Mouse (Mus musculus) midbrain, embryonic 11.5 days (tissue): Measurements from ENCODE around the gene Hsp90ab1. TPM values are rescaled to one million over a fixed set of nuclear protein-coding genes. Genes with fewer than 3 reads are reported as not detected.

ENCODE experiments used
- ATAC-seq: fragments of 200-750 bp; cut with Nextera tagmentation; 2 replicates; pipeline ENCODE4 v1.8.0; 2017; ENCODE audit warnings: moderate TSS enrichment, moderate library complexity; ENCODE audit not compliant: low FRiP score
- DNase-seq: peaks from one replicate; pipeline ENCODE4 v3.0.0; 2015; ENCODE audit warnings: low spot score; ENCODE audit errors: missing footprints
- H3K27ac ChIP-seq: fragments of 300-500 bp; sonication (generic); 2 replicates; pipeline ENCODE4 v1.5.1; 2014; ENCODE audit warnings: low read depth, low read length
- H3K27me3 ChIP-seq: fragments of 300-500 bp; sonication (generic); 2 replicates; pipeline ENCODE4 v1.6.1; 2014; ENCODE audit warnings: mild to moderate bottlenecking, low read length, moderate library complexity, mixed read lengths; ENCODE audit not compliant: control insufficient read depth, insufficient read depth
- H3K36me3 ChIP-seq: fragments of 300-500 bp; sonication (generic); 2 replicates; pipeline ENCODE4 v1.6.1; 2014; ENCODE audit warnings: mild to moderate bottlenecking, low read length, moderate library complexity, mixed read lengths; ENCODE audit not compliant: control insufficient read depth, insufficient read depth
- H3K4me1 ChIP-seq: fragments of 300-500 bp; sonication (generic); 2 replicates; pipeline ENCODE4 v1.6.1; 2014; ENCODE audit warnings: low read length; ENCODE audit not compliant: control insufficient read depth, insufficient read depth
- H3K4me2 ChIP-seq: fragments of 300-500 bp; sonication (generic); 2 replicates; pipeline ENCODE4 v1.6.1; 2014; ENCODE audit warnings: mild to moderate bottlenecking, moderate library complexity
- H3K4me3 ChIP-seq: fragments of 300-500 bp; sonication (generic); 2 replicates; pipeline ENCODE4 v1.5.1; 2014; ENCODE audit warnings: low read depth, low read length
- H3K9ac ChIP-seq: fragments of 300-500 bp; sonication (generic); 2 replicates; pipeline ENCODE4 v1.6.1; 2014; ENCODE audit warnings: low read length
- H3K9me3 ChIP-seq: fragments of 300-500 bp; sonication (generic); 2 replicates; pipeline ENCODE4 v1.6.1; 2016; ENCODE audit warnings: low read length; ENCODE audit not compliant: control insufficient read depth
- WGBS: fragments of 180-500 bp; shearing (Covaris S2); extraction: QIAGEN DNeasy Blood & Tissue Kit; methylation state at CpG from one replicate; pipeline ENCODE4 v1.1.7; 2014; 5-methylcytosine and 5-hydroxymethylcytosine counted together
- polyA plus RNA-seq: library from polyadenylated mRNA; unstranded; fragments of >200 nt; fragmentation: Nextera tagmentation; extraction: Ambion mirVana; gene quantifications from 2 replicates; pipeline ENCODE4 v1.2.1, GENCODE M21; 2014

Hsp90ab1 gene
- polyA plus RNA-seq: 1,614 and 1,690 TPM in 2 replicates

DNA sequence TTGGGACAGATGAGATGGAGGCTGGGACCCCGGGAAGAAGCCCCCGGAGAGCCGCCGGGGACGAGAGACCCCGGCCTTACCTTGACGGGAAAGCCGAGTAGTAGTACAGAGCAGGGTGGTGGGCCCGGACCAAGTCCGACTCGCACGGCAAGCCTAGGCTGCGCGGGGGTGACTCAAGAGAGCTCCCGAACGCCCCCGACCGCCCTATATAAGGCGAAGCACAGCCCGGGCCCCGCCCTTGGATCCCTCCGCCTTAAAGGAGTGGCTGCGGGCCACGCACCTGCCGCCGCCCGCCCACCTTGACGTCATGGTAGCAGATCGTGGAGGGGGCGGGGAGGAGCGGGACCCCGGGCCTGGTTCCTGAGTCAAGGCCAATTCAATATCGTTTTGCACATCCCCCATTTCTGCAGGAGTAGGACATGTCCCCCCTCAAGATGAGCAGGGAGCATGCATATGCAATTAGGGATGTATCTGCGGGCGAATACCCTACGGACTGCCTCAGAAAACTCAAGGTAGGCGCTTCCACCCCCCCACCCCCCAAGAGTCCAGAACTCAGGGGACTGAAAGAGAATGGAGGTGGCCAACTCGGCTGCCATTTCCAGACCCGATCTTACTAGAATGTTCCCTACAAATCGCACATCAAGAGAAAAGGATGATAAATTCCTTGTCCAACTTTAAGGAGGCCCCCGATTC, at the start of gene Hsp90ab1:
Gene Hsp90ab1, minus strand, starts transcription at position 185 of the 693 bp plus-strand sequence.
- DNase-seq (peak; percentile 100), ATAC-seq (peak; percentile 84)
- H3K27ac ChIP-seq: peak within 1 kb of the TSS; percentile 92
- H3K9me3 ChIP-seq: no peaks in the 10 kb centered on the region
- WGBS: under 1% methylated on average over 41 of the region's 41 CpGs
- peak within 1 kb of the TSS; percentile 78 for H3K4me2 ChIP-seq
- H3K9ac ChIP-seq: peak within 1 kb of the TSS; percentile 99
- H3K27me3 ChIP-seq: no peaks in the 10 kb centered on the region
- H3K36me3 ChIP-seq: peaks cover 32% of the 10 kb centered on the region
- peak within 1 kb of the TSS; percentile 99 for H3K4me3 ChIP-seq
- H3K4me1 ChIP-seq: peaks cover 13% of the 10 kb centered on the region

DNA sequence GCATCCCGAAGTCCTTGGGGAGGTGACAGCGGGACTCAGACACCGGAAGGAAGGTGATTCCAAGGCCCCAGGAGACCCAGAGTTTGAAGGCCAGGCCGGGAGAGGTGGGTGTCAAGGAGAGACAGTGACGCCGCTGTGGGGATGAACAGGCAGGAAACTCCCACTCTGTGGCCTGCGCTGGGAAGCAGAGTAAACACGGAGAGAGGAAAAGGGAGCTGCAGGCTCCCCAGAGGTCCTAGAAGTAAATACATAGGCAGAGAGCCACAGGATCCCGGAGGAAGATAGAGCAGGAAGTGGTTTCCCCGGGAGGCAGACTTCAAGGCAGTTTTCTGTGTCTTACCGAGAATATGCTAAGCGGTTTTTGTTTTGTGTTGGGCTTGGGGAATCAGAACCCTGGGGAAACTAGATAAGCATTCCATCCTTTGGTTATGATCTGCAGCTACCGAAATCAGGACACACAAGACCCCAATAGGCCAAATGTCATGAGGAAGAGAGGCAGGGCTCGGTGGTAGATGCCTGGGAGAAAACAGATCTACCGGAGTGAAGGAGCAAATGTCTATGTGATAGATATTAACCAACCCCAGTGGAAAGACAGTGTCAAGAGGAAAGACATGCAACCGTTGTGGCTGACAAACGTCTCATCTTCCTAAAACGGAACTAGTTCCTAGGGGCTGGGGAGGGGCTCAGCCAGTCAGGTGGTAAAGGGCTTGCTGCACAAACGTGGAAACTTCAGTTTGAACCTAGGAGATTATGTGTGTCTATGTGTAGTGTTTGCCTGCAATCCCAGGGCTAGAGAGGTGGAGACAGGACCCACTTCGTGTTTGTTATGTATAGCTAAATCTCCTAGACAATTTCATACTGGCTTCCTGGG, 46.5 kb upstream of the Hsp90ab1 start:
- H3K4me2 ChIP-seq: peak overlapping the region; percentile 22
- H3K27ac ChIP-seq: no peak overlapping the region
- H3K4me3 ChIP-seq: 0 out of 2 replicates have a peak overlapping the region, but pooled peaks have one; percentile 1
- DNase-seq (peak; percentile 86), ATAC-seq (no peak)
- H3K9ac ChIP-seq: peak overlapping the region; percentile 44; the same call in 1 of the 2 replicates
- no peaks in the 10 kb centered on the region for H3K9me3 ChIP-seq
- H3K4me1 ChIP-seq: 0 out of 2 replicates have a peak, but pooled peaks cover 4% of the 10 kb centered on the region
- no peaks in the 10 kb centered on the region for H3K27me3 ChIP-seq
- 33% methylated on average over 20 of the region's 20 CpGs for WGBS
- H3K36me3 ChIP-seq: no peaks in the 10 kb centered on the region

DNA sequence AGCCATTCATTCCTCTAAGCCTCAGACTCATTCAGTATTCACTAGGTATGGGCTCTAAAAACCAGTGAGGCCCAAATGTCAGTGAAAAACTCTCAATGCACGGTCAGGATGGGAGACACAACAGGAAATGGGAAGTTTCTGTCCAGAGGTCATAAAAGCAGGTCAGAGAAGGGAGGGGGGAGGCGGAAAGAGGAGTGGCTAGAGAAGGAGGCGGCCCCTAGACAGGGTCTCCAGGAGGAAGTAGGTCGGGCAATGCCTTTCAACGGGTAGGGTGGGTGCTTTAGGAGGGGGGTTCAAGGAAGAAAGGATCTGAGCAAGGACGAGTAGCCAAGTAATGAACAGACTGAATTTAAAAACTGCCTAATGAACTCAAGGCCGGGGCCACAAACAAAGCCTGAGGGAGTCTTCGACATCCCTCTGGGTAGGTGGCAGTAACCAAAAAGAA, 45.9 kb upstream of the Hsp90ab1 start:
- WGBS: 15% methylated on average over 8 of the region's 8 CpGs
- Histone ChIP-seq H3K9me3 (no peaks in the 10 kb centered on the region), H3K4me2 (peak overlapping the region; percentile 22), H3K36me3 (no peaks in the 10 kb centered on the region), H3K4me1 (0 out of 2 replicates have a peak, but pooled peaks cover 4% of the 10 kb centered on the region), H3K27ac (no peak overlapping the region), H3K9ac (peak overlapping the region; percentile 44; the same call in 1 of the 2 replicates), H3K27me3 (no peaks in the 10 kb centered on the region), H3K4me3 (no peak overlapping the region)
- ATAC-seq (peak; percentile 30; the same call in 1 of the 2 replicates), DNase-seq (peak; percentile 91)

DNA sequence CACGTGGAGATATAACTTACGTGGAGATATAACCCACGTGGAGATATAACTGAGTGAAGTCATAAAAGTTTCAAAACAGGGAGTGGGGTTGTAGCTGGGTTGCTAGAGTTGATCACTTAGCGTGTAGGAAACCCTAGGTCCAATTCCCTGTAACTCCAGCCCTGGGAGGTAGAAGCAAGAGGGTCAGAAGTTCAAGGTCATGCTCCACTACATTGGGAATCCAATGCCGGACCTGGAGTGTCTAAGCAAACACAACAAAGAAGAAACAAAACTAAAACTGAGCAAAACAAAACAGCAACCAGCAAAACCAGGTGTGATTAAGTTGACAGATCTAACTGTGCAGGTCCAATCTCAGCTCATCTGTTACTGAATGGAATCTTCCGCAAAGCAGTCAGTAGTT, 44.6 kb upstream of the Hsp90ab1 start:
- H3K36me3 ChIP-seq: no peaks in the 10 kb centered on the region
- 89% methylated on average over 6 of the region's 6 CpGs for WGBS
- H3K9me3 ChIP-seq: no peaks in the 10 kb centered on the region
- no peak overlapping the region for H3K4me2 ChIP-seq
- H3K4me1 ChIP-seq: 0 out of 2 replicates have a peak, but pooled peaks cover 4% of the 10 kb centered on the region
- no peaks in the 10 kb centered on the region for H3K27me3 ChIP-seq
- no peak overlapping the region for H3K4me3 ChIP-seq
- H3K27ac ChIP-seq: no peak overlapping the region
- no peak for DNase-seq
- no peak overlapping the region for H3K9ac ChIP-seq
- ATAC-seq: no peak

DNA sequence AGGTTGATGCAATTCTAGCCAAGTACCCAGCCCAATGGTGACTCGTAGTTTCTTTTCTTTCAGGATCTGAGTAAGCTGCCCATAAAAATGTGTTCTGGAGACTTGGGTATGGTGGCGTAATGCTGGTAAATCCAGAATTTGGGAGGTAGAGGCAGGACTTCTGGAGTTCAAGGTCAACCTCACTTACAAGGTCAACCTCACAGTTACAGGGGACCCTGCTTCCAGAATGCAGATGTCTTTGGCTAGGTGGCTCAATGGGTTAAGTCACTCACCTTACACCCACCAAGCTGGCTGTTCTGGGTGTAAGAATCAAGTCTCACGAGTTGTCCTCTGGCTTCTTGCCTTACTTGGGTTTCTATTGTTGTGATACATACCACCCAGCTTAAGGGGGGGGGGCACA, 43.6 kb upstream of the Hsp90ab1 start:
- no peak overlapping the region for H3K27ac ChIP-seq
- 86% methylated on average over 3 of the region's 3 CpGs for WGBS
- H3K27me3 ChIP-seq: no peaks in the 10 kb centered on the region
- H3K36me3 ChIP-seq: no peaks in the 10 kb centered on the region
- no peak overlapping the region for H3K4me2 ChIP-seq
- DNase-seq: no peak
- no peaks in the 10 kb centered on the region for H3K9me3 ChIP-seq
- no peak for ATAC-seq
- H3K4me3 ChIP-seq: no peak overlapping the region
- no peak overlapping the region for H3K9ac ChIP-seq
- H3K4me1 ChIP-seq: 0 out of 2 replicates have a peak, but pooled peaks cover 4% of the 10 kb centered on the region

DNA sequence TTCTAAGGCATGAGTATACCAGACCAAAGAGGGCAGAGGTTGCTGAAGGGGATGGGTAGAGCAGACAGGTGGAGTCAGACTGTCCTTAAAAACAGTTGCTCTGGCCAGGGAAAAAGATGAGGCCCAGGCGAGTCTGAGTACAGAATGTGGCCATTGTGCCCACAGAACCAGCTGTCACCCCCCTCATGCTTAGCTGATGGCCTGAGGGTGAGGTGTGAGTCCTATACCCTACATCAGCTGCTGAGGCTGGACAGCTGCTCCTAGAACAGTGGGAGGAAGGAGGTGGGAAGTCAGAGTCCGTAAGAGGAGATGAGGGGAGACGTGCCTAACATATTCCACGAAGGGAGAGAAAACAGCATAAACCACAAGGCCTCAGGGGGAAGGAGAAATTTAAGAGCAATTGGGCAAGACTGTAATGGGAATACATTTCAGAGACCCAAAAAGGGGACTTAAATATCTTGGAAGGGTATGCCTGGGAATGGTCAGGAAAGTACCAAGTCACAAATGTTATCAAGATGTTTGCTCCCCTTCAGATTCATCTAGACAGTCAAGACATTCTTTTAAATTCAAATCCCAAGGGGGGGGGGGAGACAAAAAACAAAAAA, 43.1 kb upstream of the Hsp90ab1 start:
- Histone ChIP-seq H3K36me3 (no peaks in the 10 kb centered on the region), H3K4me2 (no peak overlapping the region), H3K4me3 (no peak overlapping the region), H3K9ac (no peak overlapping the region), H3K9me3 (no peaks in the 10 kb centered on the region), H3K27me3 (no peaks in the 10 kb centered on the region), H3K27ac (no peak overlapping the region), H3K4me1 (0 out of 2 replicates have a peak, but pooled peaks cover 4% of the 10 kb centered on the region)
- no peak for ATAC-seq
- DNase-seq: no peak
- WGBS: 77% methylated on average over 4 of the region's 4 CpGs

DNA sequence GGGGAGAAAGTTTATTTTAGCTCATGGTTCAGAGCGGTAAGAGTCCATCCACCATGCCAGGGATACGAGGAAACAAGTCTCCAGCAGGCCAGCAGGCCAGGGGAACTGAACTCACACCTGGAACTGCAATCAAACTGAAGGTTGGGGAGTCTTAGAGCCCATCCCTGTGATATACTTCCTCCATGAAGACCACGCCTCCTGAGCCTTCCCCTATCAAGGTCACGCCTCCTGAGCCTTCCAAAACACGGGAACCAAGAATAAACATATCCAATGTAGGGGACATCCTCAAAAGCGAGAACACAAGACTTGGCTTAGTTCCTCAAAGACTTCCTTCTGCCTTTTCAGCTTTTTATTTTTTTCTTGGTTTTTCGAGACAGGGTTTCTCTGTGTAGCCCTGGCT, 39.9 kb upstream of the Hsp90ab1 start:
- H3K9me3 ChIP-seq: no peaks in the 10 kb centered on the region
- no peak overlapping the region for H3K27ac ChIP-seq
- H3K4me2 ChIP-seq: no peak overlapping the region
- no peaks in the 10 kb centered on the region for H3K36me3 ChIP-seq
- 90% methylated on average over 7 of the region's 7 CpGs for WGBS
- ATAC-seq: no peak
- H3K4me1 ChIP-seq: peaks cover 4% of the 10 kb centered on the region
- no peak for DNase-seq
- H3K9ac ChIP-seq: no peak overlapping the region
- no peaks in the 10 kb centered on the region for H3K27me3 ChIP-seq
- H3K4me3 ChIP-seq: no peak overlapping the region

DNA sequence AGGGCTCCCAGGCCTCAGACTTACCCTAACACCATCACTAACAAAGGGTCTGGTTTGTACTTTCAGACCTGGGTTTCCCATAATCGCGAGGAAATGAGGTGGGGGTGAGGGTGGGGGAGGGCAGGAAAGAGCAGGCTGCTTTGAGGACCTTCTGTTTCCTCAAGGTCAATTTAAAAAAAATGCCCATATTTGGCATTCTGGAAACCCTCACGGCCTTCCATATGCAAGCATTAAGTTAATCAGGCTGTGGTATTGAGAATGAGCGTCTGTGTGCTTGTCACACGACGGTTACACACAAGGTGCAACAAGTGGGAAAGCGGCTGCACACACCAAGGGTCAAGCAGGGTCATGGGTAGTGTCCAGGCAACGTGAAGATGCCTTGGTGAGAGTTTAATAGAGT, 38.9 kb upstream of the Hsp90ab1 start:
- Histone ChIP-seq H3K27me3 (no peaks in the 10 kb centered on the region), H3K4me1 (peaks cover 4% of the 10 kb centered on the region), H3K4me3 (no peak overlapping the region), H3K9ac (no peak overlapping the region), H3K9me3 (0 out of 2 replicates have a peak, but pooled peaks cover 3% of the 10 kb centered on the region), H3K27ac (no peak overlapping the region), H3K4me2 (no peak overlapping the region), H3K36me3 (no peaks in the 10 kb centered on the region)
- DNase-seq (no peak), ATAC-seq (no peak)
- WGBS: 86% methylated on average over 8 of the region's 8 CpGs
